Mouse (Mus musculus) urinary bladder, postnatal 36 days (tissue): ENCODE results near the gene Sp100.

Experiments
- DNase-seq, 2 experiments: peaks; one replicate each; pipeline ENCODE4 v3.0.0; 2022; ENCODE audit warnings: low spot score in 2 of 2, mixed read lengths in 1 of 2

Gene Sp100

GRCm38 (mm10) chr1:85750650-85751049, 100.9 kb downstream of the Sp100 start:
- DNase-seq = no peak

- peak in 1 of 2 experiments; percentile 50 for DNase-seq
These were observed 101.7 kb downstream of the Sp100 start for GRCm38 (mm10) chr1:85751494-85751893.

GRCm38 (mm10) chr1:85751932-85752680, 102.3 kb downstream of the Sp100 start:
- no peak for DNase-seq

DNA sequence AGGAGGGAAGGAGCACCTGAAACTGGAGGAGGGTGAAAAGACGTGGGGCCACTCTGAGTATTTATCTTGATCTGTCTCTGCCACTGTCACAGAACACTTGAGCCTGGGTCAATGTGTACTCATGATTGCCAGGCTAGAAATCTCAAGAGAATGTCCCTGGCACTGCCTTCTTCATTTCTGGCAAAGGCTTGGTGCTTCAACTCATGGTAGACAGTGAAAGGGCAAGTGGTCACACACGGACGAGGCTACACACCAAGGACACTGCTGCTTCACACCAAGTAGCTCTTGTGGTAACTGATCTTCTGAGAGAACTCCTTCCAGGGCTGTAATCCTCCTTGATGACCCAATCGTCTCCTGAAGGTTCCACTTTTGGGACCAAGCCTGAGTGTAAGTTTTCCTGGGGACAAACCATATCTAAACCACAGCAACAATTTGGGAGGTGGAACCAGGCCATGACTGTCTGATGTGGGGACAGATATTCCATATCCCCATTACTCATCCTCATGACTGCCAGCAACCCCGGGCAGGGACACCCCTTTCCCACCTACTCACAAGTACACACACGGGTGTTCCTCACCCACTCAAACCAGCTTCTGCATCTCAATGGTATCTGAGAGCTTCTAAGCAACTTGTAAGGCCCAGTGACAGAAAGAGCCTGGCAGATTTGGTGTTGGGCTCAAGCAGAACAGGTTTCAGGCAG, 107.9 kb downstream of the Sp100 start:
- no peak for DNase-seq

- no peak for DNase-seq
These were observed 108.6 kb downstream of the Sp100 start for GRCm38 (mm10) chr1:85758231-85758968.

- DNase-seq = no peak
These were observed 109.1 kb downstream of the Sp100 start for GRCm38 (mm10) chr1:85758969-85759293.
